In genomic region chr6:137465253-137465652, GRCm38 (mm10) we compare ENCODE assay signal across 8 mouse cellular contexts.
DNase-seq lines count a peak whose midpoint lies in the region; ATAC-seq lines count a peak whose summit lies in the region.

No protein-coding gene starts in this region.

- ATAC-seq in heart, embryonic 11.5 days (replicated peaks; ENCODE audit: insufficient number of reproducible peaks, low FRiP score, low TSS enrichment): peak; percentile 57; the same call in 1 of the 2 replicates

- peak overlapping the region; percentile 79 for H3K27ac ChIP-seq in heart, embryonic 11.5 days (ENCODE audit: low read depth, low read length)

- H3K9me3 ChIP-seq in heart, embryonic 11.5 days (replicated peaks; ENCODE audit: control insufficient read depth, low read length): no peaks in the 10 kb centered on the region

- no peaks in the 10 kb centered on the region for H3K36me3 ChIP-seq in heart, embryonic 11.5 days (ENCODE audit: control insufficient read depth, insufficient read depth, low read length)

- peak; percentile 4 to 7 for DNase-seq in spleen, postnatal 36 days (ENCODE audit: low spot score in 2 of 2)
- DNase-seq in spleen, postnatal 14 days (ENCODE audit: low spot score in 2 of 2): no peak
- DNase-seq in cerebellum, adult 9-11 months: peak; percentile 94
- peak; percentile 65 to 80 for DNase-seq in kidney, postnatal 36 days
- peak; percentile 50 for DNase-seq in ovary, postnatal 36 days (ENCODE audit: low spot score)
- DNase-seq in T-cell, adult 2 months (ENCODE audit: low spot score): no peak
- DNase-seq in frontal cortex, postnatal 10 days (ENCODE audit: low spot score in 2 of 2): no peak

- WGBS in heart, embryonic 11.5 days (ENCODE audit: insufficient replicate concordance): 6% methylated on average over 2 of the region's 2 CpGs

- H3K4me2 ChIP-seq in heart, embryonic 11.5 days: no peak overlapping the region

- H3K27me3 ChIP-seq in heart, embryonic 11.5 days (ENCODE audit: control insufficient read depth, insufficient read depth, low read length): no peaks in the 10 kb centered on the region

- no peak overlapping the region for H3K4me3 ChIP-seq in heart, embryonic 11.5 days (ENCODE audit: low read depth, low read length)

- peaks cover 7% of the 10 kb centered on the region; the same call in 1 of the 2 replicates for H3K4me1 ChIP-seq in heart, embryonic 11.5 days (ENCODE audit: control insufficient read depth, insufficient read depth, low read length)

- no peak overlapping the region for H3K9ac ChIP-seq in heart, embryonic 11.5 days (ENCODE audit: low read depth, low read length)

Comparison
In these comparisons a context has a peak if more than half of its experiments do, and no peak if none do; other contexts are left out.
1. DNase-seq: peak in spleen, postnatal 36 days (2 of 2), cerebellum, adult 9-11 months (single experiment), kidney, postnatal 36 days (2 of 2) and ovary, postnatal 36 days (single experiment); none in spleen, postnatal 14 days (0 of 2), T-cell, adult 2 months (single experiment) and frontal cortex, postnatal 10 days (0 of 2).